Mouse (Mus musculus) left cerebral cortex, adult 11 months (tissue): ENCODE results near the gene Rabl6.

ENCODE experiments used
- DNase-seq: peaks from one replicate; pipeline ENCODE4 v3.0.0; 2022; ENCODE audit warnings: low spot score

The Rabl6 gene

DNA sequence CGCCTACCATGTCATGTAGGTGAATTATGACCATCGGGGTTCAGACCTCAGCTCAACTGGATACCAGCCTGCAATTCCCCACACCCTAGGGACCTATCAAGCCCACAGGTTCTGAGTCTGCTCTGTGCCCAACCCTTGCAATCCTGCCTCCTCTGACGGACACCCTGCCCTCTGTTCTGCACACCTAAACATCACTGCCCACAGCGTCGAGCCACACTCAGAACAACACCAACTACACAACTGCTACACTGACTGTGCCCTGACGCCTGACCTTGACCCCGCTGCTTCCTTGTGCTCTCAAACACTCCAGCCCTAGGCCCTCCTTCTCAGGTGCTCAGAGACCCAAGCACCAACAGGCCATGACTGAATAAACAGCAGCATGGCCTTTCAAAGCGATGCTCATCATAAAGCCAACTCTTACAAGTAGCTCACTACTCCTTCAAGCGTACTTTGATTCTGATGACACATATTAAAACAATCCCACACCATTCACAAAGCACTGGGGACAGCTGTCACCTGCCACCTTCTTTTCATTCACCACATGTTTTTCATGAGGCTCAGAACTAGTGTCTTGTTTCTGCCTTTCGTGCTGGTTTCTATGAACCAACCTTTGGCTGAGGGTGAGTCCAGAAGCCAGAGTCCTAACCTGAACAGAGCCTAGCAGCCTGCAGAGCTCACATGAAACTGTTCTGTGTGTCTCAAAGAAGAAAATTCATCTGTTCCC lies 66.5 kb downstream of the Rabl6 start:
- DNase-seq = no peak

GRCm38 (mm10) chr2:25540541-25540948 lies 67.8 kb downstream of the Rabl6 start:
- no peak for DNase-seq

GRCm38 (mm10) chr2:25536531-25536930 lies 71.8 kb downstream of the Rabl6 start:
- no peak for DNase-seq

DNA sequence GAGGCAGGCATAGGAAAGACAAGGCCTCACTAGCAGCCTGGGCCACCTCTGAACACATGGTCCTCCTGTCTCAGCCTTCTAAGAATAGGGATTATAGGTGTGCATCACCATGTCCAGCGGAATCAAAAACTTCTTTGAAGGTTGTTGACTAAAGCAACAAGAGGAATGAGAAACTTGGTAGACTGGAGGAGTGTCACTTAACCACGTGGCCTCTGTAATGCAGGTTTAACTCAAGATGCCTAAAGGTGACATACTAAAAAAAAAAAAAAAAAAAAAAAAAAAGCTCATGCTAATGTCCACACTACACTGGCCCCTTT lies 73.5 kb downstream of the Rabl6 start:
- DNase-seq = no peak

DNA sequence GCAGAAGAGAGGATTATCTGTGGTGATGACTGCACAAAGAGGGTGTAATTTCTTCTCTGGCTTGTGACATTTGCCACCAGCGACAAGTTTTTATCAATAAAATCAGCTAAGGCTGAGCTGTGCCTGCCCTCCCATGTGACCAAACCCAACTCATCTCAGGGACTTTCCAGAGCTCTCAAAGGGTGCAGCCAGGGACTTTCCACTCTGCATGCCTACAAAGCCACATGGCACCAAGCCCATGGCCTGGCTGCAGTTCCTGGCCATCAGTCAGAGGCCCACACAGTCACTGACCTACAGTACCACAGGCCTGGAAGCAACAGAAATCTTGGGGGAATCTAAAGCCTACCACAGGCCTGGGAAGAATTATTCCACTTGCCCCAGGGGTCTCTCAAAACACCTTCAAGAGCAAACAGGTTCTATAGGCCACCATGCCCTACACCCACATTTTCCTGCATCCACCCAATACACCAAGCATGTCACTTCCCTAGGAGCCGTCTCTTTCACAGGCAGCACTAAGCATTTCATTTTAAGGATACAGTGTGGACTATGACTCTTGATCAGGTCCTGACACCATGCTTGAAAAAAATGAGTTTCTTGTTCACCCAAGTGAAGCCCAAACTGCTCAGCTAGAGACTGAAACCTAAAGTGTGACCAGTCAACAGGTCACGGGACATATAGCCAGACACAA lies 74.0 kb downstream of the Rabl6 start:
- DNase-seq = peak; percentile 42

DNA sequence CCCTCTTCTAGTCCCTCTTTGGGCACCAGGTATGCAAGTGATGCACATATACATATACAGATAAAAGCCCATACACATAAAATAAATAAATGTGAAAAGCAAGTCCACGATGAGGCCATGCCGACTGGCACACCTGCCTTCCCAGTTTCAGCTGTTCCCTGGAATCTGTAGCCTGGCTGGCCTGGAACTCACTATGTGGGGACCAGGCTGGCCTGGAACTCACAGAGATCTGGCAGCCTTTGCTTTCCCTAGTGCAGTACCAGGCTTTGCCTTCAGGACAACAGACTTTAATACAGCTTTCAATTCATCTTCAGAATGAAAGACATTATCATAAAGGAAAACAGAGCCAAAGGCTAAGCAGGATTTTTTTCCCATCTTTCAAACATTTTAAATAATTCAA lies 74.6 kb downstream of the Rabl6 start:
- no peak for DNase-seq
